Mouse (Mus musculus) midbrain, embryonic 15.5 days (tissue): Measurements from ENCODE around the gene Abhd14a. TPM values are rescaled to one million over a fixed set of nuclear protein-coding genes. Genes with fewer than 3 reads are reported as not detected.

ENCODE experiments used
- ATAC-seq: fragments of 200-750 bp; cut with Nextera tagmentation; replicated peaks from 2 replicates; pipeline ENCODE4 v1.8.0; 2017; ENCODE audit warnings: moderate TSS enrichment
- H3K27ac ChIP-seq: fragments of 300-500 bp; sonication (generic); 2 replicates; pipeline ENCODE4 v1.5.1; 2015; ENCODE audit warnings: mild to moderate bottlenecking, inconsistent platforms
- H3K27me3 ChIP-seq: fragments of 300-500 bp; sonication (generic); replicated peaks from 2 replicates; pipeline ENCODE4 v1.6.1; 2015; ENCODE audit warnings: inconsistent platforms
- H3K36me3 ChIP-seq: fragments of 300-500 bp; sonication (generic); replicated peaks from 2 replicates; pipeline ENCODE4 v1.6.1; 2015; ENCODE audit warnings: inconsistent platforms
- H3K4me1 ChIP-seq: fragments of 300-500 bp; sonication (generic); 2 replicates; pipeline ENCODE4 v1.6.1; 2015; ENCODE audit warnings: inconsistent platforms
- H3K4me2 ChIP-seq: fragments of 300-500 bp; sonication (generic); 2 replicates; pipeline ENCODE4 v1.6.1; 2015; ENCODE audit warnings: inconsistent platforms, mild to moderate bottlenecking, moderate library complexity
- H3K4me3 ChIP-seq: fragments of 300-500 bp; sonication (generic); 2 replicates; pipeline ENCODE4 v1.5.1; 2015; ENCODE audit warnings: mild to moderate bottlenecking, inconsistent platforms
- H3K9ac ChIP-seq: fragments of 300-500 bp; sonication (generic); 2 replicates; pipeline ENCODE4 v1.6.1; 2015; ENCODE audit warnings: mild to moderate bottlenecking, inconsistent platforms
- H3K9me3 ChIP-seq: fragments of 300-500 bp; sonication (generic); 2 replicates; pipeline ENCODE4 v1.6.1; 2016; ENCODE audit warnings: inconsistent platforms
- WGBS: fragments of 180-500 bp; shearing (Covaris S2); methylation state at CpG from one replicate; pipeline ENCODE4 v1.1.7; 2015; ENCODE audit warnings: mixed read lengths; 5-methylcytosine and 5-hydroxymethylcytosine counted together
- polyA plus RNA-seq: library from polyadenylated mRNA; unstranded; fragments of >200 nt; fragmentation: Nextera tagmentation; extraction: Ambion mirVana; gene quantifications from 2 replicates; pipeline ENCODE4 v1.2.1, GENCODE M21; 2015

Abhd14a gene
- polyA plus RNA-seq, 1 experiment from 2014 or later, result 71.3 TPM

DNA sequence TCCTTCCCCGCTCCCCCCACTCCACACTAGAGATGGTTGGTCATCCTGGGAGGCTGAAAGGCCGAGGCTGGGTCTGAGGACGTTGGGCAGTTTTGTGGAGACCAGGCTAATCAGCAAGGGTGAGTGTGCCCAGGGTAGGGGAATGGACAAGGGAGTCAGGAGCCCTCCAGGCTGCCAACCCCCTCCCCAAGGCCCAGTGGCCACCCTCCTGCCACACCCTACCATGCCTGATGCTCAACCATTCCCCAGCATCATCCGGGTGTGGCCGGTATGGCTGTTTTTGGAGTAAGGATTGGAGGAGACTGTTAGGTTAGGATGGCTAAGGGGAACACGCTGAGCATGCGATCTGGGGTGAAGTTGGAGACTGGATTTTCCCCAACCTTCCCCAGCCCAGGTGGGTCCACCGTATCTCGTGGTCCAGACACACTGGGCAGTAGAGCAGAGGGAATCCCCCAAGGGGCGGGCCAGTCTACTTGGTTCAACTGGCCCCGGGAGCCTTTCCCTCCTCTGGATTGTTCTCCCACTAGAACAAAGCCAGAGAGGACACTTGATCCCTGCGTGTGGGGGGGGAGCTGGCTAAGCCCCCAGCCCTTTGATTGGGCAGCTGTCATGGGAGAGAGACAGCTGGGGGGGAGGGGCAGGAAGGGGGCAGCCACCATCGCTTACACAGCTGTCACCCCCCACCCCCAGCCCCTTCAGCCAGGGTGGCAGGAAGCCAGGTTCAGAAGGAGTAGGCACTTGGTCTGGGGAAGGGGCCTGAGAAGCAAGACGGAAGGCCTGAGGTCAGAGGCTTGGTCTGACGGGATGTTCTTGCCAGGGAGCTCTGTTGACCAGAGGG, 9.1 kb upstream of the Abhd14a start:
- Histone ChIP-seq H3K9me3 (no peaks in the 10 kb centered on the region), H3K27ac (peak overlapping the region; percentile 91), H3K27me3 (no peaks in the 10 kb centered on the region), H3K36me3 (peaks cover 5% of the 10 kb centered on the region), H3K4me3 (peak overlapping the region; percentile 70), H3K9ac (peak overlapping the region; percentile 87), H3K4me1 (peaks cover 79% of the 10 kb centered on the region), H3K4me2 (peak overlapping the region; percentile 77)
- no peak for ATAC-seq
- 24% methylated on average over 15 of the region's 15 CpGs for WGBS

- Histone ChIP-seq H3K4me1 (peaks cover 73% of the 10 kb centered on the region), H3K27me3 (no peaks in the 10 kb centered on the region)
- 2% methylated on average over 16 of the region's 17 CpGs for WGBS
Observed at GRCm38 (mm10) chr9:106454888-106455681, 7.6 kb upstream of the Abhd14a start.

GRCm38 (mm10) chr9:106454071-106454761, 6.7 kb upstream of the Abhd14a start:
- peak; percentile 32 for ATAC-seq
- WGBS, result under 1% methylated on average over 19 of the region's 20 CpGs
- H3K4me3 ChIP-seq, result peak overlapping the region; percentile 70

More at GRCm38 (mm10) chr9:106454888-106455681, 7.6 kb upstream of the Abhd14a start:
- Histone ChIP-seq H3K9me3 (no peaks in the 10 kb centered on the region), H3K9ac (peak overlapping the region; percentile 87), H3K27ac (peak overlapping the region; percentile 91), H3K36me3 (no peaks in the 10 kb centered on the region), H3K4me3 (peak overlapping the region; percentile 70), H3K4me2 (peak overlapping the region; percentile 77)
- ATAC-seq, result peak; percentile 51

GRCm38 (mm10) chr9:106453271-106454070, 6.0 kb upstream of the Abhd14a start, which contains the start of gene Pcbp4:
TSS of gene Pcbp4 (plus strand) at chr9:106453291.
- H3K9ac ChIP-seq, result peak within 1 kb of the TSS; percentile 87
- H3K9me3 ChIP-seq, result no peaks in the 10 kb centered on the region
- no peaks in the 10 kb centered on the region for H3K27me3 ChIP-seq
- ATAC-seq, result peak; percentile 57
- H3K4me3 ChIP-seq, result peak within 1 kb of the TSS; percentile 70
- peak within 1 kb of the TSS; percentile 77 for H3K4me2 ChIP-seq
- H3K36me3 ChIP-seq, result no peaks in the 10 kb centered on the region
- WGBS, result under 1% methylated on average over 46 of the region's 74 CpGs
- peaks cover 64% of the 10 kb centered on the region for H3K4me1 ChIP-seq
- peak within 1 kb of the TSS; percentile 91 for H3K27ac ChIP-seq

More at GRCm38 (mm10) chr9:106454071-106454761, 6.7 kb upstream of the Abhd14a start:
- Histone ChIP-seq H3K9me3 (no peaks in the 10 kb centered on the region), H3K4me1 (peaks cover 65% of the 10 kb centered on the region), H3K27ac (peak overlapping the region; percentile 91), H3K9ac (peak overlapping the region; percentile 87), H3K4me2 (peak overlapping the region; percentile 77), H3K36me3 (no peaks in the 10 kb centered on the region), H3K27me3 (no peaks in the 10 kb centered on the region)

DNA sequence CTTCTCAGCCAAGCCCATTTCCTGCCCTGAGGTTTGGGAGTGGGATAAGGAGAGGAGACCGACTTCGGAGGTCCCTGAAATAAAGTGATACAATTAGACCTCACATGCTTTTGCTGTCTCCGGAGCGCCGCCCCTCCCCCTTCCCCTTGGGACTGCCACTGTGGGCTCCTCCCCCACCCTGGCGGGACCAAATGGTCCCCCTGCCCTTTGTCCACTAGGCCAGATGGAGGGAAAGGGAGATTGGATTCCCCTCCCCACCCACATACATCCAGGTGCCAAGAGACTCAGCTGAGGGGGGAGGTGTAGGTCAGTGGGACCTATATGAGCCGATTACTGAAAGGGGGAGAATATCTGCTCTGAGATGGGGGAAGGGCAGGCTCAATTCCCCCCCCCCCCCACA, 5.3 kb upstream of the Abhd14a start:
- Histone ChIP-seq H3K27me3 (no peaks in the 10 kb centered on the region), H3K4me1 (peaks cover 64% of the 10 kb centered on the region), H3K36me3 (no peaks in the 10 kb centered on the region), H3K4me3 (peak overlapping the region; percentile 70), H3K9ac (peak overlapping the region; percentile 87), H3K9me3 (no peaks in the 10 kb centered on the region), H3K4me2 (peak overlapping the region; percentile 77), H3K27ac (peak overlapping the region; percentile 91)
- ATAC-seq, result no peak
- WGBS, result 3% methylated on average over 7 of the region's 7 CpGs

GRCm38 (mm10) chr9:106452351-106452750, 4.9 kb upstream of the Abhd14a start:
- peak overlapping the region; percentile 87; the same call in 1 of the 2 replicates for H3K9ac ChIP-seq
- H3K36me3 ChIP-seq, result no peaks in the 10 kb centered on the region
- peak overlapping the region; percentile 91 for H3K27ac ChIP-seq
- peak overlapping the region; percentile 70; the same call in 1 of the 2 replicates for H3K4me3 ChIP-seq
- H3K4me2 ChIP-seq, result peak overlapping the region; percentile 77
- no peaks in the 10 kb centered on the region for H3K9me3 ChIP-seq
- no peaks in the 10 kb centered on the region for H3K27me3 ChIP-seq
- 17% methylated on average over 6 of the region's 6 CpGs for WGBS
- no peak for ATAC-seq
- peaks cover 63% of the 10 kb centered on the region for H3K4me1 ChIP-seq

- Histone ChIP-seq H3K27me3 (no peaks in the 10 kb centered on the region), H3K4me3 (no peak overlapping the region), H3K36me3 (no peaks in the 10 kb centered on the region), H3K4me1 (peaks cover 63% of the 10 kb centered on the region), H3K9ac (no peak overlapping the region), H3K9me3 (no peaks in the 10 kb centered on the region), H3K27ac (peak overlapping the region; percentile 91), H3K4me2 (no peak overlapping the region)
- ATAC-seq, result no peak
- WGBS, result 69% methylated on average over 2 of the region's 2 CpGs
Observed at GRCm38 (mm10) chr9:106451899-106452298, 4.4 kb upstream of the Abhd14a start.

GRCm38 (mm10) chr9:106451298-106451697, 3.8 kb upstream of the Abhd14a start:
- H3K9ac ChIP-seq, result no peak overlapping the region
- no peaks in the 10 kb centered on the region for H3K9me3 ChIP-seq
- WGBS, result 83% methylated on average over 11 of the region's 11 CpGs
- H3K4me3 ChIP-seq, result no peak overlapping the region
- H3K4me2 ChIP-seq, result no peak overlapping the region
- H3K4me1 ChIP-seq, result peaks cover 60% of the 10 kb centered on the region
- H3K27ac ChIP-seq, result no peak overlapping the region
- no peaks in the 10 kb centered on the region for H3K27me3 ChIP-seq
- ATAC-seq, result no peak
- H3K36me3 ChIP-seq, result no peaks in the 10 kb centered on the region

GRCm38 (mm10) chr9:106450661-106451060, 3.2 kb upstream of the Abhd14a start:
- Histone ChIP-seq H3K27ac (no peak overlapping the region), H3K9ac (no peak overlapping the region), H3K9me3 (no peaks in the 10 kb centered on the region), H3K4me3 (no peak overlapping the region), H3K27me3 (no peaks in the 10 kb centered on the region), H3K36me3 (no peaks in the 10 kb centered on the region), H3K4me1 (peaks cover 58% of the 10 kb centered on the region), H3K4me2 (no peak overlapping the region)
- WGBS, result 21% methylated on average over 9 of the region's 9 CpGs
- no peak for ATAC-seq

DNA sequence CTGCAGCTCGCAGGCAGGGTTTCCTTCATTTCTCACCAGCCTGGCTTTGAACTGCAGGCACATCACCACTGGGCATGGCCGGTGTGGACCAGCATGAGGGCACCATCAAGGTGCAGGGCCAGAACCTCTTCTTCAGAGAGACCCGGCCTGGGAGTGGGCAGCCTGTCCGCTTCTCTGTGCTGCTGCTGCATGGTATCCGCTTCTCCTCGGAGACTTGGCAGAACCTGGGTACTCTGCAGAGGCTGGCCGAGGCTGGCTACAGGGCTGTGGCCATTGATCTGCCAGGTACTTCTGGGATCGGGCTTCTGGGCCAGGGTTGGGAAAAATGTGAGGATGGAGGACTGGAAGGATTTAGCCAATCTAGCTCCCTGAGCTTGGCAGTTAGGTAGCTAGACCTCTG, 2.5 kb upstream of the Abhd14a start:
- Histone ChIP-seq H3K36me3 (no peaks in the 10 kb centered on the region), H3K9me3 (no peaks in the 10 kb centered on the region), H3K4me2 (no peak overlapping the region), H3K4me1 (peaks cover 51% of the 10 kb centered on the region), H3K27ac (no peak overlapping the region), H3K4me3 (no peak overlapping the region), H3K9ac (no peak overlapping the region), H3K27me3 (no peaks in the 10 kb centered on the region)
- ATAC-seq, result no peak
- 88% methylated on average over 8 of the region's 8 CpGs for WGBS

- H3K9me3 ChIP-seq, result no peaks in the 10 kb centered on the region
- peak overlapping the region; percentile 59 for H3K9ac ChIP-seq
- WGBS, result 1% methylated on average over 23 of the region's 23 CpGs
- ATAC-seq, result peak; percentile 51
- no peaks in the 10 kb centered on the region for H3K27me3 ChIP-seq
- peak overlapping the region; percentile 67 for H3K27ac ChIP-seq
- peak overlapping the region; percentile 43 for H3K4me3 ChIP-seq
- H3K36me3 ChIP-seq, result no peaks in the 10 kb centered on the region
- H3K4me2 ChIP-seq, result peak overlapping the region; percentile 76
- peaks cover 43% of the 10 kb centered on the region for H3K4me1 ChIP-seq
Observed at GRCm38 (mm10) chr9:106448498-106449031, 1.1 kb upstream of the Abhd14a start.
